Mouse (Mus musculus): ENCODE data around the gene Kcnf1.

Kcnf1 gene

DNA sequence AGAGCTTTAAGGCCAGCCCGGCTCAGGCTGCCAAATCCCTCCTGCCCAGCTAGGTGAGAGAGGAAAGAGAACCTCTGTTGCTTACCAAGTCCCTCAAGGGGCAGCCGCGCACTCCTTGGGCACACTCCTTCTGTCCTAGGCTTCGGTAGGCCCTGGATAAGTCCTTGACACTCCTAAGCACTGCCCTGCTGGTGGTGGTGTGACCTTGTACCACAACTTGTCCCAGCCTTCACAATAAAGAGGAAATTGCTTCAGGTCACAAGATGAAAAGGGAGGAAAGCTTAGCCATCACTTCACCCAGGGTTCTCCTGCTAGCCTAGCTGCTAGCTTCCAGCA, at the start of gene Kcnf1:
Gene Kcnf1 (minus strand): TSS at position 132 of the 336 bp plus-strand sequence.
- no peak for DNase-seq (ENCODE audit: low spot score)

DNA sequence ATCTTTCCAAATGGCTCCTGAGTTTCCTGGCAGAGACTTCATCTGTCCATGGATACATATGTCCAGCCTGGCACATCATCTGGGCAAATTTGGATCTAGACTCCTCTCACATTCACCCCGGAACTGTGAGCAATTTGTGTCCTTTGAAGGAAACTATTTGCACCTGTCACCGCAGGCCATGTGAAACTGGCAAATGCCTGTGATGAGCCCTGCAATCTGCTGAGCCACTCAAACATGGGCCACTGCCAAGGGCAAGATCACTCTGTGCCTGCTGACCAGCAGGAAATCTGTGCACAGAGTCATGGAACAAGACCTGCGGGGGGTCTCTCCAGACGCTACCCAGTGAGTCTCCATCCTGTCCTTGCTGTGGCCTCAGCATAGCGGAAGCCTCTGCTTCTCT, 48.3 kb upstream of the Kcnf1 start:
- no peak for DNase-seq (ENCODE audit: low spot score)

DNA sequence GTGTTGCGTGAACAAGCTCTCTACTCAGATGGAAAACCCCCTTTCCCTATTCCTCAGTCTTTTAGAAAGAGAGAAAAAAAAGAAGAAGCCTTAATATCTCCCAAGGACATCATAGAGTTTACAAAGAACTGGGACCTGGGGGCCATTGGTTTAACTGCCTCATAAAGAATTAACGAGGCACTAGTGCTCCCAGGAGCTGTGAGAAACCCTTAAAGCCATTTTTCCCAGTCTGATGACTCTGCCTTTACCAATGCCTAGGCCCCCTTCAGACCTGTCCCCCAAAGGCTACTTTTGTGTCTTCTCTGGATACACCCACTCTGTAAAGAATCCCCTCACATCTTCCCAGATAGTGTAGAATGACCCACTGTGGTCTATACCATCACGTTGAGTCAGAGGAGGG, 46.4 kb upstream of the Kcnf1 start:
- DNase-seq (ENCODE audit: low spot score) = no peak

DNA sequence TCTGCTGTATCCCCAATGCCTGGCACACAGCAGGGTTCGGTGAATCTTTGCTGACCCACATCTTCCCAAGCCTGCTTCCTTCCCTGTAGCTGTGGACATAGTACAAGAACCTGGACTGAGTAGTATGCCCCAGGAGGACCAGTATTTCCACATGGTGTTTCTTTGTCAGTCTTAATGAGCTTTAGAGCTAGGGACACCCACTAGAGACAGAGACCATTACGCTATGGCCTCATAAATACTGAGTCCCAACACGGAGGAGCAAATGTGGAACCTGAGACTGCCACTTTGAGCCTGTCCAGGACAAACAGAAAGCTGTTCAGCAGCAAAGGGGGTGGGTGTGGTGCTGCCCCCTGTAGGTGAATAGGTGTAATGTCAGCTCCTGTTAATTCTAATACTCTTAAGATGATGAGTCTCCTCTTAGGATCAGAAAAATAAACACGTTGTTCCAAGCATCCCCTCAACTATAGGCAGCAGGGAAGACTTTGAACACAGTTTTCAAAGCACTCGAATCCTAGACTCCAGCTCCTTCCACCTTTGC, 45.3 kb upstream of the Kcnf1 start:
- DNase-seq (ENCODE audit: low spot score) = no peak

DNA sequence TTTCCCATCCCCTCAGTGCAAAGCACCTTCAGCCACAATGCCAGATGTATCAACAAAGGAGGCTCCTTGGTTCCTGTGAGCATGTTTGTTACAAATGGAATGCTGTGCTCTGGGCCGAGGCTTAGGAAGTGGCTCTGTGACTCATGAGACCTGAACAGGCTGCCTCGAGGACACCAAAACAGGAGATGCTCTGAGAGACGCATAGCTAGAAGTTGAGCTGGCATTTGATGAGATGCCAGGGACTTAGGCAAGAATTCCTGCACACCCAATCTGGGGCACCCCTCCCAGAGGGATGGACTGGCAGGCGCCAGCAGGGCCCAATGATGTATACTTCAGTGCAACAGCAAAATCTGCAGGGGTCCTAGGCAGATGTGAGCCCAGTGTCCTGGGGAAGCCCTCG, 43.9 kb upstream of the Kcnf1 start:
- DNase-seq (ENCODE audit: low spot score) = no peak

DNA sequence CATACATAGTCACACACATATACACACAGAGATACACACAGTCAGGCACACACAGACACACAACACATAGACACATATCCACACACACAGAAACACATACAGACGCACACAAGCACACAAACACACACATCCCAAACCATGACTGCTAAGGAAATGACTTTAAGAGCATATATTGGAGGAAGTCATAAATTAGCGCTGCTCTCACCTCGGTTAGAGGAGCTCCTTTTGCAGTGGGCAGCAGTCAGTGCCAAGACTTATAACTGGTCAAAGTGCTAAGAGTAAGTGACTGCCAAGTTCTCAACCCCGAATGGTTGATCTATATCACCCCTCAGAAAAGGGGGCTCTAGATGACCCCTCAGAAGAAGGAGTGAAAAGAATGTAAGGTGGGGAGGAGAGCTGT, 42.4 kb upstream of the Kcnf1 start:
- DNase-seq (ENCODE audit: low spot score) = no peak

DNA sequence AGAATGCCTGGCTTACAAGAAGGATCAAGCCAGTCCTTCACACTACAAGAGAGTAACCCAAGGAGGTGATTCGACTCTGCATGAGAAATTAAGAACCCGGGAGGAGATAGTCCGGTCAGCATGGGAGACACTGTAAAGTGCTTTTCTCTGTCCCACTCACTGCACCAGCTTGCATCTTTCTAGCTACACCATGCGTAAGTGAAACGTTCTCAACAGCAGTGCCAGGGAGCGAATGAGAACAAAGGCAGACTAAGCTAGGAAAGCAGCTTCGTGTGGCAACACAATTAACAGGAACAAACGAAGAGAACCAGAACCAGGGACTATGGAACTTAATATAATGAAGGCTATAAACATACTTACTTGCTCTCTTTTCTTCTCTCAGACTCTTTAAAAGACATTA, 41.7 kb upstream of the Kcnf1 start:
- no peak for DNase-seq (ENCODE audit: low spot score)

DNA sequence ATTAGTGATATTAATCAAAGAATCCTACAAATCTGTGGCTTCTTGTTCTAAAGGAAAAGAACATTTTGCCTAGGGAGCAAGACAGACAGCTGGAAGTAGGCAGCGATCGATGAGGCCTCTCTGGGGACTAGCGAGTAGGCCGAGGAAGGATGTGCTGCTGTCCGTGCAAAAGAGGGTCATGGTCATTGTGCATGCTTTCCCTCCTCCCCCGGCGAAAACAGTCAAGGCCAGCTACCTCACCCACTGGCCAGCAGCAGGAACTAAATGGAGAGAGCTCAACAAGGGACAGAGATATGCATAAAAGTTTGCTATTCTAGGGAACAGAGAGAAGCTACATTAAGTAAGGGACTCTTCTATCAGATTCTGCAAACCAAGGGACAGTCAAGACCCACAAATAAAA, 39.1 kb upstream of the Kcnf1 start:
- DNase-seq (ENCODE audit: low spot score) = no peak

DNA sequence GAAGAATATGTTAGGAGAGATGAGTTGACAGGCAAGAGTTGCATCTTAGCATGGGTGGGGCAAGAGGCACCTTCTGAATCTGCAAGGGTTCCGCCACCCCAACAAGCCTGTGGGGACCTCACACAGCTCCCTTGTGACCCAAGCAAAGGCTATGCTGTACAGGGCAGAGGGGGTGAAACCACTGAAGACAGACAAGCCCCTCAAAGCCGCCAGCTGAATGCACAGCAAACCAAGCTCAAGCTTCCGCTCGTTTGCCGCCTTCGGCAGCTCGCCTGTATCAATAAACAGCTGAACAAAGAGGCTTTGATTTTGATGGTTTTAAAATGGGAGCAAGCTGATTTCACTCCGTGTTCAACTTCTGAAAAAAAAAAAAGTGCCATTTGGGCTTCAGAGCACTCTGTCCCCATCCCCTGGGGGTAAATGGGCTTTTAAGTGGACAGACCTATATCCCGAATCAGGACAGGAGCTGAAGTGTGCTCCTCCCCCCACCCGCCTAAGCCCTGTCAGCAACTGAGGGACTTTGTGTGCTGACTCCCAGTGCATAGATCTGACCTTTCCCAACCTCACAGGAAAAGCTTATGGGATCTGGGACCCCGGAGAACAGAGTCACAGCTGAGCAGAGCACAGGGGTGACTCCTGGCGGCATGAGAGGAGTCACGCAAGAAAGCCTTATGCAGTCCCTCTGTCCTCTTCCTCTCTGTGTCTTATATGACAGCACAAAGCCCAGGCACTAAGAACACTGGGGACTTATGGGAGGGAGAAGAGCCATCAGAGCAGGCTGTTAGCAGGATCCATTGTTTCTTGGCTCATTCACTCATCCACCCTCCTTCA, 26.0 kb upstream of the Kcnf1 start:
- no peak for DNase-seq (ENCODE audit: low spot score)

DNA sequence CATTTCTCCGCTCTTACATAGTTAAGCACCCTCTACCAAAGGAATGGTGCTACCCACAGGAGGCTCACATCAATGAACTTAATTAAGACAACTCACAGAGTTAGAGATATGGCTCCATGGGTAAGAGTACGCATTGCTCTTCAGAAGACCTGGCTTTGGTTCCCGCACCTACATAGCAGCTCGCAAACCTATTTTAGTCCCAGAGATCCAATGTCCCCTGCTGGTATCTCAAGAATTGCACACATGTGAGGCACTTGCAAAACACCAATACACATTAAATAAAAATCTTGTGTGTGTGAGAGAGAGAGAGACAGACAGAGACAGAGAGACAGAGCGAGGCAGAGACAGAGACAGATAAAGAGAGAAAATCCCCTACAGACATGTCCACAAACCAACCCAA, 21.9 kb upstream of the Kcnf1 start:
- no peak for DNase-seq (ENCODE audit: low spot score)

DNA sequence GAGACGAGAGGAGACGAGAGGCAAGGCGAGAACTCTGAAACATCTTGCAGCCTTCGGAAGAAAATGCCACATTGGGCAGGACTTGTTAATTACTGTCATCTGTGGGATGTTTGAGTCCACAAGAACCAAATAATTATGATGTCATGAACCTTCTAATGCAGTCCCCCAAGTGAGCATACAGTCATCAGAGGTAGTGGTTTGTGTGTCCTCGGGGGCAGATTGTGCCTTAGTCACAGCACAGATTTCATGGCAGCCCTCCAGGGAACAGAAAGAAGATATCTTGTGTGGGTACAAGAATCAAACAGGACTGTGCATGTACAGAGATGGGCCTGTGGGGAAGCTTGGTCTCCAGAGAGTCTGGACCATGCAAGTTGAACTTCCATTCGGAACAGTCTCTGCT, 17.5 kb upstream of the Kcnf1 start:
- DNase-seq (ENCODE audit: low spot score) = no peak

DNA sequence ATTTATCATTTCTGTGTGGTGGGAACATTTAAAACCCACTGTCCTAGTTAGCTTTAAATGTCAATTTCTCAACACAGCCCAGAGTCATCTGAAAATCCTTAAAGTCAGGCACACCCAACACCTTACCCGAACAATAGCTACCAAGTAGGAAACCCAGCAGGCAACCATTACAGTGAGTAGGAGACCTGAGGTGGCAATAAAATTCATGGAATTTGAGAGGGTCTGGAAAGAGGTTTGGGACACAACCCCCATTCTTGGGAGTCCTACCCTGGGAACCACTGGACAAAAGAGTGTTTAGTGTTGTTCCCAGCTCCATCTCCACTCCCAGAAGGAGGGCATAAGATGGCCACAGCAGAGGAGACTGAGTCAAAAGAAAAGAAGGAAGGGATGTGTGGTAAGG, 16.6 kb upstream of the Kcnf1 start:
- DNase-seq (ENCODE audit: low spot score) = no peak

DNA sequence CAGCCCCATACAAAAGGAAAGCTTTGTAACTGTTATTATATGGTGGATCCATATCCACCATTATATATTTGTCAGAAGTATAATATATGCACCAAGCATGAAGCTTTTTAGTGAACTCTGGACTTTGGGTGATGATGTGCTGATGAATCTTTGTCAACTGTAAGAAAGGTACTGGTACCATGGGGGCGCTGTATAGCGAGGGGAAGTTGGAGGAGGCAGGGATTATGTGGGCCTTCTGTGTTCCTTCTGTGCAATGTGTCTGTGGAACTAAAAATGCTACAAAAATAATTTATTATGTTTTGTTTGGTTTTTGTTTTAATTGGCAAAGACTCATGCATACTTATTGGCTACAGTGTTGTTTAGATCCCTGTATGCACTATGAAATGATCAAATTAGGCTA, 16.2 kb upstream of the Kcnf1 start:
- no peak for DNase-seq (ENCODE audit: low spot score)

DNA sequence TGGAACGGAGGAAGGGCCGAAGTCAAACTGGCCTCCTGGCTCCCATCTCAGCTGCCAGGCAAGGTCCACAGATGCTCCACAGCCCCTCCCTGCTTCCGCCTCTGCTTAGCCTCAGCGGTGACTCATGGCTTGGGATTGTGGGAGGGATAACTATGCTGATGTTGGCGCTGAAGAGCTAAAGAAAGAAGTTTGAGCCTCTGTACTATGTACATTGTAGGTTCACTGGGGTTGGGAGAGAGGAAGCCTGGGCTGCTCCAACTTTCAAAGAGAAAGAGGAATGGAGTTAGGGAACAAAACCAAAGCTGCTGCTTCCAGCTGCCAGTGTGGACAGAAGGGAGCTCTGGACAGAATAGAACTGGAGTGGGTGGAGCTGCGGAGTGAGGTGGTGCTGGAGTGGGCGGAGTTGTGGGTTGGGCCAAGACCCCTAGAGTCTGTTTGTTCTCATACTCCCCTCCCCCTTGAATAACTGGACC, 7.7 kb upstream of the Kcnf1 start:
- no peak for DNase-seq (ENCODE audit: low spot score)

DNA sequence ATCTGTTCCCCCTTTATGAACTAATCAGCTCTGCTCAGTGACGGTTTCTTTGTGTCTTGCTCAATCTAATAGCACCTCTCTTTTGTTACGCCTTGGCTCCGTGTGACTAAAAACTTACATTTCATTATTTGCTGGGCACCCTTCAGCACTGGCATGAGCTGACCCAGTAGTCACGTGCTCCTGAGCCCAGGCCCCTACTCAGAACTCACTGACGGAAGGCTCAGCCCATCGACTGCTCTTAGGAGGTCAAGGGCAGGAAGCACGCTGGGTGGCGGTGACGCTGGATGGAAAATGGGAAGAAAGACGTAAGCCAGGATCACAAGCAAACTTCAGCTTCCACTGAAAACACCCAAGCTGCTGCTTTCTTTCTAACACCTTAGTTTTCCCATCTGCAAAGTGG, 7.1 kb upstream of the Kcnf1 start:
- no peak for DNase-seq (ENCODE audit: low spot score)

DNA sequence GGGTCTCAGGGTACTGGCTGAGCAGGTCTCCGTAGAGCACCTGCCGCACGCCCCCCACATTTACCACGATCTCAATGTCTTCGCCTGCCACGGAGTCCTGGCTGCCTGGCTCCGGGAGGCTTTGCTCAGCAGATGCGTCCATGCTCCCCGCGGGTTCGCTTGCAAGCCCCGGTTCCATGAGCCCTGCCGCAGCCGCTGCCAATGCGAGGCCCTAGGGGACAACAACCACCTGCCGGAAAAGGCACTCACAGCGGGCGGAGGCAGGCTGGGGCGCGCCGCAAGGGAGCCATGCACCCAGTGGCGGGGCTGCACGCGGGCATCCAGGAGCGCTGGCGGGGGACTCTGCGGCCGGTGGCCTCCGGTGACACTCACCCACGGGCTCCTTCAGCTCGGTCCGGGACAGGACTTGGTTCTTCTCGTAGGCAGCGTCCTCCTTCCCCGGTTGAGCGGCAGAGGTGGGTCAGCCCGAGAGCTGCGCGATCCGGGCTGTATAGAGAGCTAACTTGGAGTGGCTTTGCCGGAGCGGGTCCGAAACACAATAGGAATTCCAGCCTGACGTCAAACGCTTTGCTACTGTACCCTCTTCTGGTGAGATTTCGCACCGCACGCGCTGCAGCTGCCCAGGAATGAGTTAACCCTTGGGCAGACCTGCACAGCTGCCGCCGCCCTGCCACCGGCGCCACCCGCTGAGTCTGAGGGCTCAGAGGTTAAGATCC, 489 bp downstream of the Kcnf1 start:
- no peak for DNase-seq (ENCODE audit: low spot score)

DNA sequence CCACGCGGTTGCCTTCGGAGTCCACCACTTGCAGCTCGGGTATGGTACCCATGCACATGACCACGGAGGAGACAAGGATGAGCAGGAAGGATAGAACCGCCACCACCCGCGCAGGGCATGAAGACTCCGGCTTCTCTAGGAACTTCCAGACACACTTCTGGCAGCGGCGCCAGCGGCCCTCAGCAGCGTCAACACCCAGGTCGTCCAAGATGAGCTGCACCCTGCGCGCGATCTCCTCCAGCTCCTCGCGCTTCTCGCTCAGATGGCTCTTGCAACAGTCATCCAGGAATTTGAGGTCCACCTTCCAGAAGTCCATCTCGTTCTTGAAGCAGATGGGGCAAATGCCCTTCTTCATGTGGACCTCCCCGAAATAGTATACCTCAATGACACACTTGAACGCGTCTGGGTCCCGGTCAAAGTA, 1.1 kb downstream of the Kcnf1 start:
- no peak for DNase-seq (ENCODE audit: low spot score)

DNA sequence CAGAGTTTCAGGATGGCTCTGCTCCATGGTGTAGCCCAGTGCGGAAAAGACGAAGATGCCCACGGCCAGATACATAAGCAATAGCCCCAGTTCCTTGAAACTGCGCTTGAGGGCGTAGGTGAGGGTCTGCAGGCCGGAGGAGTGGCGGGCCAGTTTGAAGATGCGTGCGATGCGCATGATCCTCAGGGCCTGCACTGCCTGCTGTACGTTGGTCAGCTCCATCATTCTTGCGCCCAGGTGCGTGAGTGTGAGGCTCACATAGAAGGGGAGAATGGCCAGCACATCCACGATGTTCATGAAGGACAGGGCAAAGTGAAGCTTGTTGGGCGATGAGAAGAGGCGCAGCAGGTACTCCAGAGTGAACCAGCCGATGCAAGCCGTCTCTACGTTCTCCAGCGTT, 1.6 kb downstream of the Kcnf1 start:
- no peak for DNase-seq (ENCODE audit: low spot score)

DNA sequence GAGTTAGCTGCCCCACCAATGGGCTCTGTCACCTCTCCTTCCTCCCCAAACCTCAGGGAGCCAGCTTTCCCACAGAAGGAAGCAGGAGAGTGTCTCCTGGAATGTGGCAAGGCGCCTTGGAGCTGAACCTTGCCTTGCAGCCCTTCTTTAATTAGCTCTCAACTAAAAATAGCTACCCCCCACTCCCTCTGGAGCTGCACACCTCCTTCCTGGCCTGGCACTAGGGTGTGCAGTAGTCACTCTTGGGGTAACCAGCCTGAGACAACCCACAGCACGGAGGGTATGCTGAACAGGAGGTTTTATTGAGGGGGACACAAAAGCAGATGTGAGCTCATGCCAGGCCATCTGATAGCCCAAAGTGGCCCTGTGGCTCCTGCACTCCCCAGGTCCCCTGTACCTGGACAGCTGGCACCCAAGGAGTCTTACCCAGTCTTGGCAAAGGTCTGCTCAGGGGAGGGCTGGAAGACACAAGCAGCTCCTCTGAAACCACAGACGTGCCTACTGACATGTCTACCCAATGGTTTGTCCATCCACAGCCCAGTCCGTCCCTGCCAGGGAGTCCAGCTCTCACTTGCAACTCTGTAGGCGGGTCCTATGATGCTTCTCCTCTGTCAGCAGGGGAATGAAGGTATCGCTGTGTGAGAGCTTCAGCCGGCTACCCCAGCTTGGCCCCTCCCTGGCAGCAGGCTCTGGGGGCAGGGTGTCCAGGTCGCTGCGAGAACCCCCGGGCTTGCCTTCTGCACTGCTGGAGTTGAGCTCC, 2.4 kb downstream of the Kcnf1 start:
- no peak for DNase-seq (ENCODE audit: low spot score)

DNA sequence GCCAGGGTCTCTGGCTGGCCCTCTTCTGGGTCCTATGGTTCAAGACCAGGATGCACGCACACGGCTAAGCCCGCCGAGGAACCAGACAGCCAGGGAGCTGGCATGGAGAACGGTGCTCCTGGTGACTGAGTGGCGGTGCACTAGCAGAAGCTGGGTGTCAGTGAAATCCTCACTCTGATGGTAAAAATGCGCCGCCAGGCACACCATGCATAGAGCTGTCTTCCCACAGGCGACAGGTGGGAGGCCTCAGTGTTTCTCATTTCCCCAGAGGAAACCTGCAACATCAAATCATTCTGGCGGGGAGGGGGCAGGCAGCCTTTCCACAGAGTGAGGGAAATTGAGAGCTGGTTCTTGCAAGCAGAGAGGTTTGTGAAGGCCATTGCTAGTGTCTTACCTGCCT, 6.3 kb downstream of the Kcnf1 start:
- no peak for DNase-seq (ENCODE audit: low spot score)

DNA sequence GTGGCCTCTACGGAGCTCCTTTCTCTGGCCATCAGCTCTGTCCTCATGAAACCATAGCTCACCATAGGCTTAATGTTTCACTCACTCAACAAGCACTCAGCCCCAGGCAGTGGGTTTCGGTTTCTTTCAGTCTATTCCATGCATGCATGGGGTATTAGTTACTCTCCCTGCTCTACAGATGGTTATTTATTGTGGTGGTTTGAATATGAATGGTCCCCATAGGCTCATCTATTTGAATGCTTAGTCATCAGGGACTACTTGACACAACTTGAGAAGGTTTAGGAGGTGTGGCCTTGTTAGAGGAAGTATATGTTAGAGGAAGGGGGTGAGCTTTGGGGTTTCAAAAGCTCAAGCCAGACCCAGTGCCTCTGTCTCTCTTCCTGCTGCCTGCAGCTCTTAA, 10.6 kb downstream of the Kcnf1 start:
- no peak for DNase-seq (ENCODE audit: low spot score)

DNA sequence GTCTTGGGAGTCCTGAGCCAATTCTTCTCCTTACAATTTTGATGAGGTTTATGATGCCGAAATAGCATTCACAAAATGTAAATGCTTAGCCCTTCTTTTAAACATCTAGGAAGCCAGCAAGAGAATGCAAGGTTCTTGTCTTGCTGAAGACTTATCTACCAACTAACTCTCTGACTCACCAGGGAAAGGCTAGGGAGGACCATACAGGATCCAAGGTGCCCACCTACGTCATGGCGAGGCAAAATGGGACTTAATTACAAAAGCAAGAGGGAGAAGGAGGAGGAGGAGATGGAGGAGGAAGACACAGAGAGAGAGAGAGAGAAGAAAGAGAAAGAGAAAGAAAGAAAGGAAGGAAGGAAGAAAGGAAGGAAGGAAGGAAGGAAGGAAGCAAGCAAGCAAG, 12.7 kb downstream of the Kcnf1 start:
- DNase-seq (ENCODE audit: low spot score) = no peak

DNA sequence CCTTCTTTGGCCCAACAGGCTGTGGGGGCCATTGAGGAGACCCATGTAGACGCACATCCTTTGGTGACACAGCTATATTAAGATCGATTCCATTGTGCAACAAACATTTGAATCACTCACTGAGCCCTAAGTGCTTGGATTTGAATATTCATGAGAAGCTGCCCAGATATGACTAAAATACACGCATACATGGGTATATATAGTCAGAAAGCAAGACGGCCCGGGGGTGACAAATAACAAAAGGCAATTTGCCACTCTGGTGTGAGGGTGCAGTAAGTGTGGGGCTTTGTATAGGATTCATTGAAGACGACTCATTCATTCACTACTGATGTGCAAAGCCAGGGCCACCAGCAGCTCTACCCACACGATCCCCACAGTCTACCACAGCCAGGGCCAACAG, 17.1 kb downstream of the Kcnf1 start:
- DNase-seq (ENCODE audit: low spot score) = no peak

Data from urinary bladder, postnatal 10 days (tissue).